Comparison of ENCODE assay signal across 9 mouse cellular contexts in genomic region chr11:59425671-59426101, GRCm38 (mm10). TPM values are rescaled to one million over a fixed set of nuclear protein-coding genes. Genes with fewer than 3 reads are reported as not detected.
A peak's percentile ranks its signal among the peaks of the same experiment; 100 is the strongest.
DNase-seq lines count a peak whose midpoint lies in the region; ATAC-seq and TF ChIP-seq lines count a peak whose summit lies in the region.
"Had no signal": no experiment of that assay in that cellular context is flagged by ENCODE, and none has a peak within 500 bp of the region (broad histone marks: within the 10 kb centered on the region; RNA-seq: fewer than 3 reads in every experiment).

No protein-coding gene starts in this region.

- TF ChIP-seq POLR2A in cerebellum, adult 2 months (IDR thresholded peaks at IDR 0.05; ENCODE audit: borderline replicate concordance, insufficient read depth, low read length) = no peak

- H3K27ac ChIP-seq in heart, embryonic 10.5 days = no peak overlapping the region
- no peak overlapping the region for H3K27ac ChIP-seq in limb, embryonic 13.5 days
- H3K27ac ChIP-seq in cerebellum, adult 2 months (ENCODE audit: insufficient read depth, low read length) = no peak overlapping the region
- H3K27ac ChIP-seq: liver, embryonic 13.5 days had no signal

- H3K4me2 ChIP-seq in limb, embryonic 13.5 days (replicated peaks) = no peak overlapping the region
- H3K4me2 ChIP-seq: liver, embryonic 13.5 days had no signal

- 52% methylated on average over 7 of the region's 7 CpGs for WGBS in heart, embryonic 10.5 days
- 43% methylated on average over 7 of the region's 7 CpGs for WGBS in limb, embryonic 13.5 days
- WGBS in cerebellum, adult 2 months = 38% methylated on average over 7 of the region's 7 CpGs

- no peaks in the 10 kb centered on the region for H3K9me3 ChIP-seq in heart, embryonic 10.5 days
- H3K9me3 ChIP-seq in limb, embryonic 13.5 days = no peaks in the 10 kb centered on the region
- H3K9me3 ChIP-seq: liver, embryonic 13.5 days had no signal

- H3K36me3 ChIP-seq in heart, embryonic 10.5 days = peaks cover 73% of the 10 kb centered on the region
- peaks cover 86% of the 10 kb centered on the region for H3K36me3 ChIP-seq in limb, embryonic 13.5 days

- peak; percentile 80 for ATAC-seq in activated CD4-positive, CD25-positive, alpha-beta regulatory T cell, adult 4 months
- ATAC-seq in limb, embryonic 13.5 days (ENCODE audit: low FRiP score, low read depth) = peak; percentile 67

- no peak for TF ChIP-seq CTCF in cerebellum, adult 2 months (IDR thresholded peaks at IDR 0.05; ENCODE audit: borderline replicate concordance, insufficient read depth, low read depth, low read length)

- H3K9ac ChIP-seq in limb, embryonic 13.5 days = no peak overlapping the region
- H3K9ac ChIP-seq: liver, embryonic 13.5 days had no signal

- intact Hi-C loops in heart, postnatal 14 days (cut with DNase I) = loop anchor here (2.0 kb wide), 1 partner anchor 119 kb away; the partner anchor contains the start of gene Wnt9a

- peaks cover 14% of the 10 kb centered on the region; the same call in 1 of the 2 replicates for H3K4me1 ChIP-seq in heart, embryonic 10.5 days
- H3K4me1 ChIP-seq in limb, embryonic 13.5 days = peaks cover 19% of the 10 kb centered on the region
- peaks cover 8% of the 10 kb centered on the region for H3K4me1 ChIP-seq in cerebellum, adult 2 months (ENCODE audit: control insufficient read depth, insufficient read depth, low read length)

- DNase-seq in heart, postnatal 14 days = peak; percentile 27 to 50
- no peak for DNase-seq in heart, embryonic 10.5 days (ENCODE audit: low spot score)
- DNase-seq in CD4-positive, CD25-positive, alpha-beta regulatory T cell, adult 2 months (ENCODE audit: low read depth, low spot score) = peak; percentile 79
- peak; percentile 23 to 37 for DNase-seq in right cerebral cortex, postnatal 36 days (ENCODE audit: low spot score in 2 of 2)
- DNase-seq in cerebellum, adult 8-10 months = no peak
- DNase-seq in cerebellum, adult 2 months = no peak
- DNase-seq: liver, embryonic 13.5 days had no signal

- H3K4me3 ChIP-seq in heart, embryonic 10.5 days = no peak overlapping the region
- no peak overlapping the region for H3K4me3 ChIP-seq in limb, embryonic 13.5 days
- H3K4me3 ChIP-seq in cerebellum, adult 2 months (replicated peaks; ENCODE audit: insufficient read depth, low read depth, low read length) = no peak overlapping the region
- H3K4me3 ChIP-seq: liver, embryonic 13.5 days had no signal

- no peaks in the 10 kb centered on the region for H3K27me3 ChIP-seq in heart, embryonic 10.5 days (ENCODE audit: insufficient read depth, poor library complexity, severe bottlenecking)
- no peaks in the 10 kb centered on the region for H3K27me3 ChIP-seq in limb, embryonic 13.5 days
- no peaks in the 10 kb centered on the region for H3K27me3 ChIP-seq in cerebellum, adult 2 months (ENCODE audit: control insufficient read depth, insufficient read depth, low read length)
- H3K27me3 ChIP-seq: liver, embryonic 13.5 days had no signal

RNA-seq across cellular contexts. Expression of gene Jmjd4, which starts 24.2 kb away (rescaled TPM):
- 10 to 100 TPM; 10.9 to 12.5 TPM for total RNA-seq in heart, postnatal 14 days (2021)
- 14.5 and 15.3 TPM in 2 replicates for polyA plus RNA-seq in heart, embryonic 10.5 days (2016; fragmentation: Nextera tagmentation; extraction: Ambion mirVana)
- polyA plus RNA-seq in activated CD4-positive, CD25-positive, alpha-beta regulatory T cell, adult 4 months (2017; shearing (Covaris generic)) = 1 to 10 TPM; 3.9 to 5.3 TPM
- 16.5 and 18.5 TPM in 2 replicates for polyA plus RNA-seq in limb, embryonic 13.5 days (2015; fragmentation: Nextera tagmentation; extraction: Ambion mirVana)
- 11.6 and 12.1 TPM in 2 replicates for polyA plus RNA-seq in cerebellum, adult 2 months (2012; rRNA removed)

RNA-seq across cellular contexts. Expression of gene Snap47, which starts 25.3 kb away (rescaled TPM):
- total RNA-seq in heart, postnatal 14 days (2021) = 10 to 100 TPM; 34.0 to 37.5 TPM
- 120 and 123 TPM in 2 replicates for polyA plus RNA-seq in heart, embryonic 10.5 days (2016; fragmentation: Nextera tagmentation; extraction: Ambion mirVana)
- polyA plus RNA-seq in activated CD4-positive, CD25-positive, alpha-beta regulatory T cell, adult 4 months (2017; shearing (Covaris generic)) = 10 to 100 TPM; 53.7 to 59.5 TPM
- polyA plus RNA-seq in limb, embryonic 13.5 days (2015; fragmentation: Nextera tagmentation; extraction: Ambion mirVana) = 149 TPM in 2 replicates
- 445 and 459 TPM in 2 replicates for polyA plus RNA-seq in cerebellum, adult 2 months (2012; rRNA removed)

RNA-seq across cellular contexts. Expression of gene Zfp867, which starts 46.6 kb away (rescaled TPM):
- total RNA-seq in heart, postnatal 14 days (2021) = 1 to 10 TPM; 4.2 to 4.6 TPM
- polyA plus RNA-seq in heart, embryonic 10.5 days (2016; fragmentation: Nextera tagmentation; extraction: Ambion mirVana) = 5.2 and 5.9 TPM in 2 replicates
- polyA plus RNA-seq in activated CD4-positive, CD25-positive, alpha-beta regulatory T cell, adult 4 months (2017; shearing (Covaris generic)) = 1 to 10 TPM; 4.8 to 6.9 TPM
- 10.8 and 11.0 TPM in 2 replicates for polyA plus RNA-seq in limb, embryonic 13.5 days (2015; fragmentation: Nextera tagmentation; extraction: Ambion mirVana)
- polyA plus RNA-seq in cerebellum, adult 2 months (2012; rRNA removed) = 4.5 and 4.9 TPM in 2 replicates

RNA-seq across cellular contexts. Expression of gene Prss38, which starts 50.2 kb away (rescaled TPM):
- total RNA-seq in heart, postnatal 14 days (2021) = not detected
- polyA plus RNA-seq in heart, embryonic 10.5 days (2016; fragmentation: Nextera tagmentation; extraction: Ambion mirVana) = not detected in 2 replicates
- polyA plus RNA-seq in activated CD4-positive, CD25-positive, alpha-beta regulatory T cell, adult 4 months (2017; shearing (Covaris generic)) = not detected
- 0.11 TPM in 1 of 2 replicates, not detected in the other for polyA plus RNA-seq in limb, embryonic 13.5 days (2015; fragmentation: Nextera tagmentation; extraction: Ambion mirVana)
- 0.11 TPM in 1 of 2 replicates, not detected in the other for polyA plus RNA-seq in cerebellum, adult 2 months (2012; rRNA removed)
- polyA plus RNA-seq: liver, embryonic 13.5 days had no signal

Comparison
In these comparisons a context has a peak if more than half of its experiments do, and no peak if none do; other contexts are left out.
1. DNase-seq: peak in heart, postnatal 14 days (2 of 2), CD4-positive, CD25-positive, alpha-beta regulatory T cell, adult 2 months (single experiment) and right cerebral cortex, postnatal 36 days (2 of 2); none in heart, embryonic 10.5 days (single experiment), cerebellum, adult 8-10 months (single experiment) and cerebellum, adult 2 months (0 of 2).